Mouse (Mus musculus): Measurements from ENCODE around the gene Aspa. TPM values are rescaled to one million over a fixed set of nuclear protein-coding genes. Genes with fewer than 3 reads are reported as not detected.

Gene Aspa
- polyA plus RNA-seq, 1 experiment from 2014 or later, result 0.40 TPM

Other genes with a start within 250 kb of the Aspa start
- gene Itgae, start 239.0 kb downstream of the Aspa start, polyA plus RNA-seq (2015; fragmentation: Nextera tagmentation; extraction: Ambion mirVana), result 0.21 and 0.28 TPM in 2 replicates
- gene Haspin, start 191.3 kb downstream of the Aspa start, polyA plus RNA-seq (2015; fragmentation: Nextera tagmentation; extraction: Ambion mirVana), result 5.2 and 5.6 TPM in 2 replicates
- gene P2rx5, start 169.2 kb downstream of the Aspa start, polyA plus RNA-seq (2015; fragmentation: Nextera tagmentation; extraction: Ambion mirVana), result 0.20 and 0.31 TPM in 2 replicates
- gene Emc6, start 152.6 kb downstream of the Aspa start, polyA plus RNA-seq (2015; fragmentation: Nextera tagmentation; extraction: Ambion mirVana), result 122 and 123 TPM in 2 replicates
- gene Tax1bp3, start 152.5 kb downstream of the Aspa start, polyA plus RNA-seq (2015; fragmentation: Nextera tagmentation; extraction: Ambion mirVana), result 193 and 195 TPM in 2 replicates
- gene Ctns, start 130.6 kb downstream of the Aspa start, polyA plus RNA-seq (2015; fragmentation: Nextera tagmentation; extraction: Ambion mirVana), result 21.1 and 22.1 TPM in 2 replicates
- 1.7 and 1.8 TPM in 2 replicates for gene Shpk, start 130.1 kb downstream of the Aspa start, polyA plus RNA-seq (2015; fragmentation: Nextera tagmentation; extraction: Ambion mirVana)
- gene Trpv1, start 95.3 kb downstream of the Aspa start, polyA plus RNA-seq (2015; fragmentation: Nextera tagmentation; extraction: Ambion mirVana), result 0.18 and 0.22 TPM in 2 replicates
- gene Trpv3, start 62.2 kb downstream of the Aspa start, polyA plus RNA-seq (2015; fragmentation: Nextera tagmentation; extraction: Ambion mirVana), result not detected in 2 replicates
- gene Gm49340, start 145 bp upstream of the Aspa start, polyA plus RNA-seq (2015; fragmentation: Nextera tagmentation; extraction: Ambion mirVana), result not detected in 2 replicates
- not detected in 2 replicates for gene Spata22, start 145 bp upstream of the Aspa start, polyA plus RNA-seq (2015; fragmentation: Nextera tagmentation; extraction: Ambion mirVana)
- gene Olfr20, start 21.2 kb upstream of the Aspa start, polyA plus RNA-seq (2015; fragmentation: Nextera tagmentation; extraction: Ambion mirVana), result not detected in 2 replicates
- gene Olfr376, start 41.6 kb upstream of the Aspa start, polyA plus RNA-seq (2015; fragmentation: Nextera tagmentation; extraction: Ambion mirVana), result not detected in 2 replicates
- not detected in 2 replicates for gene Olfr1, start 70.0 kb upstream of the Aspa start, polyA plus RNA-seq (2015; fragmentation: Nextera tagmentation; extraction: Ambion mirVana)
- gene Olfr378, start 98.9 kb upstream of the Aspa start, polyA plus RNA-seq (2015; fragmentation: Nextera tagmentation; extraction: Ambion mirVana), result not detected in 2 replicates
- gene Olfr380, start 127.9 kb upstream of the Aspa start, polyA plus RNA-seq (2015; fragmentation: Nextera tagmentation; extraction: Ambion mirVana), result not detected in 2 replicates
- not detected in 2 replicates for gene Olfr381, start 162.0 kb upstream of the Aspa start, polyA plus RNA-seq (2015; fragmentation: Nextera tagmentation; extraction: Ambion mirVana)
- not detected in 2 replicates for gene Olfr382, start 187.6 kb upstream of the Aspa start, polyA plus RNA-seq (2015; fragmentation: Nextera tagmentation; extraction: Ambion mirVana)

Measured in midbrain, embryonic 13.5 days (tissue).